Mouse (Mus musculus): ENCODE measurements around the gene Ctps.

Ctps gene

GRCm38 (mm10) chr4:120570438-120571069 is 478 bp upstream of the Ctps start:
- no peak for DNase-seq (ENCODE audit: low spot score)

DNA sequence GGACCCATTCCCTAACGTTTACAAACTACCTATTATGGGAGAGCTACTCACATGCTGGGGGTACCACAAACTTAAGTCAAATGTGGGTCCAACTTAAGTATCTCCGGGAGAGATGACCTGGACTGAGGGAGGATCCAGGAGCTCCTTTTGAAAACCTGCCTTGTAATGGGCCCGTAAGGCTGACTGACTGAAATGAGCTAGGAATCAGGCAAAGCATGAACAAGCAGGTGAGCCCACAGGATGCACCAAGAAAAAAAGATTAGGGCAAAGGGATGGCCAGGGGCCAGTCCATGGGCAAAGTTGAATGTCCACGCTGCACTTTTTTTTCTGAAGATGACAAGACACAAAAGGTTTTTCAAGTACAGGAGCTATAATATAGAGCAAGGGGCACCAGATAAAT is 1.1 kb downstream of the Ctps start:
- DNase-seq (ENCODE audit: low spot score) = no peak

DNA sequence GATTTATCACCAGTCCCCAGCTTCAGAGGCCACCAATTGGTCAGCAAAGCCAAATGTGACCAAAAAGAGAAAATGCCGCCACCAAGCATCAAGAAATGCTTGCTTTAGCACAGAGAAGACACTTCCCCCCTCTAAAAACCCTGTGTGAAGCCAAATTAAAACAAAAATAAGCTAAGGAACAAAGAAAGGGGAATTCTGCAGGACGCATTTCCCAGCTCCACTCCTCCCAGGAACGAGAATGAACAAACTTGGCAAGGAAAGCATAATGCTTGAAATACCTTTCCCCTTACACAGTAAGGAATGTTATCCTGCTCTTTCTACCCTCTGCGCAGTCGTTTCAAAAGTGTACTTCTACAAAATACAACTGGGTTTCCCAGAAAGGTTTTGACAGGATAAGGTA is 2.1 kb downstream of the Ctps start:
- no peak for DNase-seq (ENCODE audit: low spot score)

GRCm38 (mm10) chr4:120565726-120566125 is 4.3 kb downstream of the Ctps start:
- DNase-seq (ENCODE audit: low spot score) = no peak

DNA sequence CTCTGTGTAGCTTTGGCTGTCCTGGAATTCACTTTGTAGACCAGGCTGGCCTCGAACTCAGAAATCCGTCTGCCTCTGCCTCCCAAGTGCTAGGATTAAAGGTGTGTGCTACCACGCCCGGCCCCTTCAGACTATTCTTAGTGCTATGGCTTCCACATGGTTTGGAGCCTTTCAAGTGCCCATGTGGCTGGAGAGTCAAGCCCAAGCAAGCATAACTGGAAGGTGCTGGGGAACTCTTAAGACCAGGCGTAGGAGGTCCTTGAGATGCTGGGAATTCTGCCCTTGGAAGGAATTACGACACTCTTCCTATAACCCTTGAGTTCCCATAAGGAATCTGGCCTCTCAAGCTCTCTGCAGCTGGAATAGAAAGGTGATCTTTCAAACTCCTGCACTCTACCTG is 13.5 kb downstream of the Ctps start:
- no peak for DNase-seq (ENCODE audit: low spot score)

DNA sequence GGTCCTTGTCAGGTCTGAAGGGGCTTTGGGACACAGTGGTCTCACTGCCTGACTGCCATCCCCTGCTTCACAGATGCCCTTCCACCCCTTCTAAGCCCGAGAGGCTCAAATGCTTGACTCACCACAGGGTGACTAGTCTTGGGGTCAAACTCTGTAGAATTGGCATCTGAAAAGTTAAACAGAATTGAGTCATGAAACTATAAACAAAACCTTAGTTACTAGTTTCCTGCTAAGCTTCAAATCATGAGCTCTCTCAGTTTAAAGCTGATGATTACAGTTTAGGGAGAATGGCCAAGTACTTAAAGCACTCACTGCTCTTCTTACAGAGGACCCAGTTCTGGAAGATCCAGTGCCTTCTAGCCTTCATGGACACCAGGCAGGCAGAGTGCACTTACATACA is 25.2 kb downstream of the Ctps start:
- DNase-seq (ENCODE audit: low spot score) = no peak

DNA sequence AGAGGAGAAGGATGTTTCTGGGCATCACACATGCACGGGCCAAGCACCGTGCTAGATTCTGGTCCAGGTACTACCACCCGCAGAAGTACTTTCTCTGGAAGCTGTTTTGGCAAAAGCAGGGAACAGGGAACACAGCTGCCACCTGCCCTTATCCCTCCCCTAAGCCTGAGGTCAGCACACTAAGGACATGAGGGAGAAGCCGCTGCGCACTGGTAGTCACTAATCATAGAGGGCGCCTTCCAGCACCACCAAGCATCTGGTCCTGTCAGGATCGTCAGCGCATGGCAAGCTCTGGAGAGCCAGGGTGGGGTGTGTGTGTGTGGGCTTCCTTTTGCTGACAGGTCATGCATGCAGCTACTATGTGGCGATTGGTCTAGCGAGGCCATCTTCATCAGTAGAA is 31.4 kb downstream of the Ctps start:
- DNase-seq (ENCODE audit: low spot score) = no peak

- no peak for DNase-seq (ENCODE audit: low spot score)
These were observed 38.1 kb downstream of the Ctps start, which contains the start of gene Slfnl1 for GRCm38 (mm10) chr4:120531986-120532385. Slfnl1 (plus strand) TSS chr4:120532231.

DNA sequence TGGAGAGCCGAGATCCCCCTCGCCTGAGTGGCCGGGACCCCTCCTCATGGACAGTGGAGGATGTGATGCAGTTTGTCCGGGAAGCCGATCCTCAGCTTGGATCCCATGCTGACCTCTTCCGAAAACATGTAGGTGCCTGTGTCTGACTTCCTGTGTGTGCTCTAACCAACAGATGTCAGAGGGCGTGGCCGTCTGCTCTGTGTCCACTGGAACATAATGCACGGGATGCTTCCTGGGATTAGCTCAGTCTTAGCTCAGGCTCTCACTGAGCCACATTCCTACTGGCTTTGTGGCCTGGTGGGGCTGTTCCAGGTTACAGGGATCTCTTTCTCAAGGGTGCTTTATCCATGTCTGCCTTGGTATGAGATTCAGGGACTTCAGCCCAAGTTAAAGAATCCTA is 41.9 kb downstream of the Ctps start:
- no peak for DNase-seq (ENCODE audit: low spot score)

- no peak for DNase-seq (ENCODE audit: low spot score)
These were observed 47.0 kb downstream of the Ctps start for GRCm38 (mm10) chr4:120523092-120523491.

GRCm38 (mm10) chr4:120522351-120522750 is 47.7 kb downstream of the Ctps start:
- no peak for DNase-seq (ENCODE audit: low spot score)

DNA sequence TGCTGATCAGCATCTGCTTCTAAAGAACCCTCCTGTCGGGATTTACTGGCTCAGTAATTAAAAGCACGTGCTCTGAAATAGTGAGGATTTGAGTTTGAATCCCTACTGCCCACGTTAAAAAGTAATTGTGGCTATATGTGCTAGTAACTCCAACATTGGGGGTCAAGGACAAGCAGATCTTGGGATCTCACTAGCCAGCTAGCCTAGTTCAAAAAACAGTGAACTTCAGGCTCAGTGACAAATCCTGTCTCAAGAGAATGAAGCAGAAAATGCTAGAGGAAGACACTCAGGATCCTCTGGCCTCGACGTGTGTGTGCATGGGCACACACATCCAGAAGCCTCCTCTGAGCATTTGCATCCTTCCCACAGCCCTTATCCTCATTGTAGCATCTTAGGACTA is 48.3 kb downstream of the Ctps start:
- no peak for DNase-seq (ENCODE audit: low spot score)

- no peak for DNase-seq (ENCODE audit: low spot score)
These were observed 52.7 kb downstream of the Ctps start for GRCm38 (mm10) chr4:120517335-120517734.

DNA sequence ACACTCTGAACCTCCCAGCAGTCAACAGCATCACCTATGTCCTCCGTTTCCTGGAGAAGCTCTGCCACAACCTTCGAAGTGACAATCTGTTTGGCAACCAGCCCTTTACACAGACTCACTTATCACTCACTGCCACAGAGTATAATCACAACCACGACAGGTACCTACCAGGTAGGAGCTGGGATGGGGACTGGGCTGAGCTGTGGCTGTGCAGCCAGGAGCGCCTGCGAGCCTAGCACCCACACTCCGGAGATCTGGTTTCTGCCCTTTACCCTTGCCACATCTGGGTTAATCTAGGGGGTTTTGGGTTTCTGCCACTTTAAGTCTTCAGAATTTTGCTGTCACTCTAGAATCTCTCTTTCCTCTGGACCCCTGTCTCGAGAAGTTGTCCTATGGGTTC is 53.2 kb downstream of the Ctps start:
- DNase-seq (ENCODE audit: low spot score) = no peak

- no peak for DNase-seq (ENCODE audit: low spot score)
These were observed 53.6 kb downstream of the Ctps start for GRCm38 (mm10) chr4:120516491-120516890.

DNA sequence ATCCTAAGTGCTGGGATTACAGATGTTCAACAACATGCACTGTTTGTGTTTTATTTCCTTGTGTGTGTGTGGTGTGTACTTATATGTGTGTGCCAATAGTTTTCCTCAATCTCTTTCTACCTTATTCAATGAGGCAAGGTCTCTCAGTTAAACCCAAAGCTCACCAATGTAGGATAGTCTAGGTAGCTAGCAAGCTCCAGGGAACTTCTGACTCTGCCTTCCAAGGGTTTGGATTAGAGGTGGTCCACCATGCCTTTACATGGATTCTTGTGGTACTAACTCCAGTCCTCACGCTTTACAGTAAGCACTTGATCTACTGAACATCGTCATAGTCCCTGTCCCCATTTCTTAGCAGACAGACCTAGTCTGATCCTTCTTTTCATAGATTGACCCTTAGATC is 55.7 kb downstream of the Ctps start:
- DNase-seq (ENCODE audit: low spot score) = no peak

- no peak for DNase-seq (ENCODE audit: low spot score)
These were observed 58.9 kb downstream of the Ctps start for GRCm38 (mm10) chr4:120511203-120511602.

- no peak for DNase-seq (ENCODE audit: low spot score)
These were observed 63.1 kb downstream of the Ctps start for GRCm38 (mm10) chr4:120506955-120507354.

Measured in urinary bladder, postnatal 10 days (tissue).